Mouse (Mus musculus) stomach, postnatal 0 days (tissue): ENCODE measurements around the gene Lkaaear1.

Experiments
- CTCF ChIP-seq: IDR thresholded peaks from 2 replicates; pipeline ENCODE4 v1.5.1; 2016; ENCODE audit warnings: antibody characterized with exemption, low read depth, mild to moderate bottlenecking, moderate library complexity
- EP300 ChIP-seq: optimal IDR thresholded peaks from 2 replicates; pipeline ENCODE3; 2016; ENCODE audit warnings: antibody characterized with exemption

- TF ChIP-seq CTCF (no peak), EP300 (no peak)
Measured at GRCm38 (mm10) chr2:181692304-181692703, 5.9 kb downstream of the Lkaaear1 start.
